Mouse (Mus musculus) bone marrow macrophage, adult 2 months (primary cell): ENCODE measurements around the gene Trim14. TPM values are rescaled to one million over a fixed set of nuclear protein-coding genes. Genes with fewer than 3 reads are reported as not detected.
A peak's percentile ranks its signal among the peaks of the same experiment; 100 is the strongest.

Experiments used
- H3K27ac ChIP-seq: 2 replicates; pipeline ENCODE4 v1.5.1; 2012; ENCODE audit warnings: low read depth, low read length; ENCODE audit not compliant: insufficient read depth
- H3K4me1 ChIP-seq: 2 replicates; pipeline ENCODE4 v1.6.1; 2012; ENCODE audit warnings: low read length; ENCODE audit not compliant: control insufficient read depth, insufficient read depth
- H3K4me3 ChIP-seq: 2 replicates; pipeline ENCODE4 v1.5.1; 2012; ENCODE audit warnings: mild to moderate bottlenecking, low read length, moderate library complexity; ENCODE audit not compliant: insufficient read depth
- CTCF ChIP-seq: IDR thresholded peaks from 2 replicates; pipeline ENCODE4 v1.5.1; 2012; ENCODE audit warnings: low read depth, mild to moderate bottlenecking, low read length, moderate library complexity
- POLR2A ChIP-seq: IDR thresholded peaks from 2 replicates; pipeline ENCODE4 v1.6.1; 2012; ENCODE audit warnings: mild to moderate bottlenecking, low read depth, low read length, borderline replicate concordance
- polyA plus RNA-seq: library from polyadenylated mRNA; stranded (reverse); fragments of >200 nt; gene quantifications from 2 replicates; pipeline ENCODE4 v1.2.4, GENCODE M21; 2012; ENCODE audit not compliant: missing spikeins, insufficient read depth, insufficient read length

Trim14 gene
- polyA plus RNA-seq, 1 experiment: 58.1 TPM

DNA sequence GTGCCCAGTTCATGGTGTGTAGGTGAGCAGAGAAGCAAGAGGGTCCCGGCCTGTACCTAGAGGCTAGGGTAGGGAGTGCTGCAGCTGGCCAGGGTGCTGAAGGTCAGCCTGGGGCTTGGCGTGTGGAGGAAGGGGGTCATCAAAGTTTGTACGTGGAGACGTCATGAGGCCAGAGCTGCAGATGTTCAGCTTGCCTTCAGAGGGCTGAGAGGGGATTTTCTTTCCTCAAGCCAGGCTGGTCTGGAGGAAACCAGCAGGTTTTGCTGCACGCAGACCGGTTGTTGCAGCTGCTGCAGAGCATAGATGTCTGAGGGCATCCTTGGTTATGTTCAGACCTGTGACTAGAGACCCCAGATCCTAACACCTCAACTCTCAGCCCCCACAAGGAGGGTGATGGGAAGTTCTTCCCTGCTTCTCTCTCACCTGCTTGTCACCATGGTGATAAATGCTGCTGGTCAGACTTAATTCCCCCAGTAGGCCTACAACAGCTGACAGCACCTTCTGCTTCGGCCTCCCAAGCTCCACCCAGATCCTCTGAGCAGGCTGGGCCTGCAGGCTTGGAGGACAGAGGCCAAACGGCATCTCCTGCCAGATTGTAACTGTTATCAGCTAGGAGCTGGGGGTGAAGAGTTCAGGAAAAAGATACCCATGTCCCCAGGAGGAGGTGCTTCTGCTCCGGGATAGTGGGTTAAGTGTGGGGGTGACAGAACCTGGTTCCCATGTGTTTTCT, 38.2 kb upstream of the Trim14 start:
- TF ChIP-seq POLR2A (no peak), CTCF (no peak)
- Histone ChIP-seq H3K27ac (peak overlapping the region; percentile 83), H3K4me3 (peak overlapping the region; percentile 41), H3K4me1 (peaks cover 19% of the 10 kb centered on the region)

- peaks cover 20% of the 10 kb centered on the region for H3K4me1 ChIP-seq
These were observed 36.7 kb upstream of the Trim14 start for GRCm38 (mm10) chr4:46572616-46573015.

GRCm38 (mm10) chr4:46571744-46572143, 35.8 kb upstream of the Trim14 start:
- Histone ChIP-seq H3K4me1 (peaks cover 27% of the 10 kb centered on the region), H3K4me3 (no peak overlapping the region)

More at GRCm38 (mm10) chr4:46572616-46573015, 36.7 kb upstream of the Trim14 start:
- H3K27ac ChIP-seq: no peak overlapping the region
- no peak for TF ChIP-seq CTCF
- TF ChIP-seq POLR2A: no peak
- H3K4me3 ChIP-seq: no peak overlapping the region

DNA sequence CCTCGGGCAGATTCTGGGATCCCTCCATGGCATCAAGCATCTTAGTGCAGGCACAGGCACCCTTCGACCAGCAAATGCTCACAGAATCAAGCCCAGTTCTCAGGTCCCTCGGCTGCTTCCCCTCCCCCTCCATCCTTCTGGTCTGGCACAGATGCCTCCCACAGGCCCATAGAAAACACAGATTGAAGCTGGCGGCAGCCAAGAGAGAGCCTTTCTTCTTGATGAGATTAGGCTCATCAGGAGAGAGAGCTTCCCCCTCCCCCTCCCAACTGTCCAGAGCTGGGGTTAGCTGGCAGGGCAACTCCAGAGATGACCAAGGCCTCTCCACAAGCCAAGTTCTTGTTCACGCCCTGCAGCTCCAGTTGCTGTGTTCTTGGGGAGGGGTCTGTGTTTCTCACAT, 33.7 kb upstream of the Trim14 start:
- Histone ChIP-seq H3K4me3 (no peak overlapping the region), H3K4me1 (peaks cover 40% of the 10 kb centered on the region), H3K27ac (no peak overlapping the region)
- TF ChIP-seq POLR2A (no peak), CTCF (no peak)

More at GRCm38 (mm10) chr4:46571744-46572143, 35.8 kb upstream of the Trim14 start:
- no peak overlapping the region for H3K27ac ChIP-seq
- no peak for TF ChIP-seq POLR2A

- TF ChIP-seq POLR2A (no peak), CTCF (no peak)
- Histone ChIP-seq H3K4me1 (peaks cover 37% of the 10 kb centered on the region), H3K4me3 (no peak overlapping the region), H3K27ac (no peak overlapping the region)
These were observed 32.2 kb upstream of the Trim14 start for GRCm38 (mm10) chr4:46568169-46568568.

DNA sequence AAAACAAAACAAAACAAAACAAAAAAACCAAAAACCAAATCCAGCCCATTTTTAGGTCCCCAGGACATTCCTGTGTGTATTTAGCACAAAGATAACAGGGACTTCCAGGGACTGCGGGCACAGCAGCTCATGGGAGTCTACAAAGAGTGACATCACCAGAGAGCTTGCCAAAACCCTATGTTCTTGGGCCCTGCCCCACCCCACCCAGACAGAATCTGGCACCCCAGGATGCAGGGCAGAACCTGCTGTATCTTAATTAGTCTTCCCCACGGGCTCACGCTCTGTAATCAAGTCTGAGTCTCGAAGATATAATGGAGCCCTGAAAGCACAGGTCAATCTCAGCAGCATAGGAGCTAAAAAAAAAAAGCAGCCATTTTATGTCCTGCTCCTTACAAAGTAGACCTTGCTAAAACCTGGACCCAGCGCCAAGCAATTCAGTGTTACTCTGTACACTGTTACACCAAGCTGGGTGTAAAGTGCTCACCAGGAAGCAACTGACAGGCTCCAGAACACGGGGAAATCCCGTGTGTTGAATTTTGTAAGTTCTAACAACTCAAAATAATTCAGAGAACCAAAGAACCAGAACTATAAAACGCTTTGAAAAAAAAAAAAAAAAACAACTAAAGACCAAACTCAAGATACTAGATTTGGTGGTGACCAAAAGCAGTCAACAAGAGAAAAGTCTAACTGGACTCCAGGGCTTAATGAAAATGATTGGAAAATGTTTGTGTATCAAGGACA, 31.2 kb upstream of the Trim14 start:
- TF ChIP-seq CTCF (no peak), POLR2A (no peak)
- no peak overlapping the region for H3K27ac ChIP-seq
- H3K4me1 ChIP-seq: peaks cover 39% of the 10 kb centered on the region
- no peak overlapping the region for H3K4me3 ChIP-seq

- Histone ChIP-seq H3K4me1 (peaks cover 40% of the 10 kb centered on the region), H3K4me3 (no peak overlapping the region), H3K27ac (no peak overlapping the region)
- TF ChIP-seq CTCF: no peak
- TF ChIP-seq POLR2A: no peak
These were observed 29.5 kb upstream of the Trim14 start for GRCm38 (mm10) chr4:46565393-46565955.

- TF ChIP-seq CTCF: no peak
- TF ChIP-seq POLR2A: no peak
- Histone ChIP-seq H3K4me3 (peak overlapping the region; percentile 23), H3K27ac (peak overlapping the region; percentile 72)
These were observed 28.3 kb upstream of the Trim14 start for GRCm38 (mm10) chr4:46564247-46564646.

GRCm38 (mm10) chr4:46563847-46564246, 27.9 kb upstream of the Trim14 start:
- TF ChIP-seq CTCF (no peak), POLR2A (no peak)
- peak overlapping the region; percentile 72 for H3K27ac ChIP-seq
- peaks cover 50% of the 10 kb centered on the region for H3K4me1 ChIP-seq
- H3K4me3 ChIP-seq: peak overlapping the region; percentile 23

More at GRCm38 (mm10) chr4:46564247-46564646, 28.3 kb upstream of the Trim14 start:
- H3K4me1 ChIP-seq: peaks cover 47% of the 10 kb centered on the region

DNA sequence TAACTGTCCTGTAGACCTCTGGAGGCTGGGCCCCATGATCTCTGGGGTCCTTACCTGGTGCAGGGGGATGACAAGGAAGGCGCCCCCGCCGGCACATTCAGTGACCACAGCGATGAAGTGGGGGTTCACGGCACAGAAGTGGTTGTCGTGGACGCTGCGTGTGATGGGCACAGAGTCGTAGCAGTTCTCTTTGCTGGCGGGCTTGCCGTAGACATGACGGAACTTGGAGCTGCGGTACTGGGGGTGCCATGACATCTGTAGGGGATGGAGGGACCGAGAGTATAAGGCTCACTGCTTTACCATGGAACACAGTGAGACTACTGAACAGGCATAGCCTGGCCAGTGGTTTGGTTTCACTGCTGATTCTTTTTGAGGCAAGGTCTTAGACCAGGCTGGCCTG, 26.9 kb upstream of the Trim14 start:
- H3K4me3 ChIP-seq: no peak overlapping the region
- H3K27ac ChIP-seq: no peak overlapping the region
- H3K4me1 ChIP-seq: peaks cover 58% of the 10 kb centered on the region
- TF ChIP-seq POLR2A (no peak), CTCF (no peak)
